Mouse (Mus musculus) heart, adult 11 months (tissue): ENCODE results near the gene Tmem62.
A peak's percentile ranks its signal among the peaks of the same experiment; 100 is the strongest.

Experiments
- DNase-seq: peaks from one replicate; pipeline ENCODE4 v3.0.0; 2022

Gene Tmem62

DNA sequence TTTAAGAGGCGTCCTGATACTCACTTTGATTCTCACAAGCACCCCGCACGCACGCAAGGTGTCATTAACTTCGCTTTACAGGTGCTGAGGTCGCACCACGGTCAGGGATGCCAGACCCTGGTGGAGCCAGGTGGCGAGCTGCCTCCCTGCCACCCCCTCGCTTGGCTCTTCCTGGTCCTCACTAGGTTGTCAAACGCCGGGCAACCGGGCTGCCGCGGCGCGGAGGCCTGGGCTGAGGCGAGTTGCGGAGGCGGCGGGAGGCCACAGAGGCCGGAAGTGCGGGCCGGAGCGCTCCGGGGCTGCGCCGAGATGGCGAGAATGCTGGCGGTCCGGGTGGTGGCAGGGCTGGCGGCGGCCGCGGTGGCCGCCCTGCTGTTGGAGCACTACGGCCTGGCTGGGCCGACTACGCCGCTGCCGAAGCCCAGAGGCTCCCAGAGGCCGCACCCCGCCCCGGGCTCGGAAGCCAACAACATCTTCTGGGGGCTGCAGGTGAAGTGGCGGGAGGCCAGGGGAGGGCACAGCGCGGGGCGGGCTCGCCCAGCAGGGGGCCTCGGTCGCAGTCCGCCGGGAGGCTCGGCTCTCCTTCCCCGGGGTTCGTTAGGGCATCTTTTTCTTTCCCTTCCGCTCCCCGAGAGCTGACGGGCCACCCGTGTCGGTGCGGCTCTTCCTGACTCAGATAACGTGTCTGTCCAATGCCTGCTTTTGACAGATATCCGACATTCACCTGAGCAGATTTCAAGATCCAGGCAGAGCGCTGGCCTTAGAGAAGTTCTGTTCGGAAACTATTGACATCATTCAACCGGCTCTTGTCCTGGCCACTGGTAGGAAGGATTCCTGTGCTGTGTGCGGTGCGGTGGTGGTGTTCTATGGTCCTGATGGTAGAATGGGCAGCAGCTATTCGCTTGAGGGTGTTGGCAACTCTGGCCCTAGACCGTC is at the start of gene Tmem62:
Gene Tmem62 (plus strand): TSS at position 28 of the 936 bp plus-strand sequence.
- peak; percentile 97 for DNase-seq

- DNase-seq, result no peak
Observed at GRCm38 (mm10) chr2:120933038-120933437, 43.8 kb upstream of the Tmem62 start.

GRCm38 (mm10) chr2:120951208-120951607 is 25.6 kb upstream of the Tmem62 start:
- no peak for DNase-seq

DNA sequence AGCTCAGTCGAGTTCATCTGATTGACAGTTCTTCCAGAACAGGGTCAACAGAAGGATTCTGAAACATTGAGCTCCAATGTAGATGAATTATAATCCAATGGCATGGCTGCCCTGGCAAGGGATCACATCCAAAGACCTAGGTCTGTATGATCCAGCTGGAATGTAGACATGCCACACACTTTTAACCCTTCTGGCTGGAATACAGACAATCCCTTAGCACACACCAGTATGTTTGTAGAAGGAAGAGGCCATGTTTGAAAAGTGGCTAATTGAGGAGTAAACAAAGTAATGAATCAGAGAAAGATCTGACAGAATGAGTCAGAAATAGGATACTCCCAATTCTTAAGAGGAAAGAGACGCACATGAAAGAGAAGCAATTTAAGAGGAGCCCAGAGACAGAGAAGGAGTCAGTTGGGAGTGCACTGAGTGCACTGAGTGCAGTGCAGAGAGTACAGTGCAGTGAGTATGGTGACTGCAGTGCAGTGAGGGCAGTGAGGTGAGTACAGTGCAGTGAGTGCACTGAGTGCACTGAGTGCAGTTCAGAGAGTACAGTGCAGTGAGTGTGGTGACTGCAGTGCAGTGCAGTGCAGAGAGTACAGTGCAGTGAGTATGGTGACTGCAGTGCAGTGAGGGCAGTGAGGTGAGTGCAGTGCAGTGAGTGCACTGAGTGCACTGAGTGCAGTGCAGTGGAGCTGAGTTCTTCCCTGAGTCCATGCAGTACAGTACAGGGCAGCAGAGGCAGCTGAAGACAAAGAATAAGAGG is 24.5 kb upstream of the Tmem62 start:
- DNase-seq, result no peak

GRCm38 (mm10) chr2:120959363-120959762 is 17.5 kb upstream of the Tmem62 start:
- DNase-seq, result no peak

GRCm38 (mm10) chr2:120959827-120960226 is 17.0 kb upstream of the Tmem62 start:
- no peak for DNase-seq

DNA sequence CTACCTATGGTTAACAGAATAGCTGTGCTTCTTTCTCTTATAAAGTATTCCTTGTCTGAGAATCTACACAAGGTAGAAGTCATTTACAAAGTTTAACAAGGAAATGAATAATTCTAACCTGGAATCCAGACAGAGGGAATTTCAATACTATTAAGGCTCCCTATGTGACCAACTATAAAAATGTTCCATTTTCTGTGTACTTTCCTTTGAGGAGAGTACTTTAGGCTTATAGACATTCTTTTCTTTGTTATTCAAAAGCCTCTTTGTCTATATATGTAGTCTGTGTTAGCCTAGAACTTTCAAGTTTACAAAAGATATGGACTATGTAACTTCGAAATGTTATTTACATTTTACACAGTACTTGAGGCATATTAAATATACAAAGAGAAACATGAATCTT is 16.6 kb upstream of the Tmem62 start:
- DNase-seq, result no peak

GRCm38 (mm10) chr2:120963110-120963509 is 13.7 kb upstream of the Tmem62 start:
- DNase-seq, result no peak

GRCm38 (mm10) chr2:120965486-120965885 is 11.3 kb upstream of the Tmem62 start:
- DNase-seq, result no peak

- peak; percentile 90 for DNase-seq
Observed at GRCm38 (mm10) chr2:120970045-120970539, 6.7 kb upstream of the Tmem62 start.

DNA sequence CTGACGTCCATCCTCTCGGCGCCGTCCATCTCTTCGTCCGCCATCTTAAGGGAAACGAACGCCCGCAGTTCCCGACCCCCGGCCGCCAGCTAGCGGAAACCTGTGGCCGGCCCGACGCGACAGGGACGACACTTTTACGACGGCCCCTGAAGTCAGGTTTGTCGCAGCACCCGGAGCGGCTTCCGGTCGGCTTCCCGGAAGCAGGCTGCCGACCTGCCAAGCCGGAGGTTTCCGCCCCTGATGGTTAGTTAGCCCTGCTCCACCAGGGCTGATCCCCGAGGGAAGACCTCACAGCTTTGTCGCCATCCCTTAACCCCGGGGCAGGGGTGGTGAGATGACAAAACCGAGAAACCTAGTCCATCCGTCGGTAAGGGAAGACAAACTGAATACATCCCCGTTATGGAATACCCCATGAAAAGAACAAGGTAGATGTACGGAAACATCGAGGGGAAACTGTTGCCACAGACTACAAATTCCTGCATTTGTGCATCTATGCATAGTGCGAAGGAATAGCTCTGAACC is 6.2 kb upstream of the Tmem62 start, which contains the start of gene Ubr1:
Gene Ubr1 (minus strand): TSS at position 157 of the 522 bp plus-strand sequence.
- DNase-seq, result peak; percentile 99

- DNase-seq, result peak; percentile 62
Observed at GRCm38 (mm10) chr2:120971766-120972165, 5.1 kb upstream of the Tmem62 start.

DNA sequence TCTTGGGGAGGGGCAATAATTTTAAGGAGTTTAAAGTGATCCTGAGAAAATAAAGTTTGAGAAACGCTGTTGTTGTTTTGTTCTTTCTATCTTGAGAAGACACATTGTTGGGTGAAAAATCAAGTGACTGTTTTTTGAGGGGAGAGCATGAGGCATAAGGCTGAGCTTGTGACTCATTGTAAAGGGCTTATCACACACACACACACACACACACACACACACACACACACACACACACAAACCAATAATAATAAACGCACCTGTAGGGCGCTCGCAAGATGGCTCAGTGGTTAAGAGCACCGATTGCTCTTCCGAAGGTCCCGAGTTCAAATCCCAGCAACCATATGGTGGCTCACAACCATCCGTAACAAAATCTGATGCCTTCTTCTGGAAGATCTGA is 4.6 kb upstream of the Tmem62 start:
- peak; percentile 37 for DNase-seq

- DNase-seq, result peak; percentile 81
Observed at GRCm38 (mm10) chr2:120972964-120973363, 3.9 kb upstream of the Tmem62 start.

DNA sequence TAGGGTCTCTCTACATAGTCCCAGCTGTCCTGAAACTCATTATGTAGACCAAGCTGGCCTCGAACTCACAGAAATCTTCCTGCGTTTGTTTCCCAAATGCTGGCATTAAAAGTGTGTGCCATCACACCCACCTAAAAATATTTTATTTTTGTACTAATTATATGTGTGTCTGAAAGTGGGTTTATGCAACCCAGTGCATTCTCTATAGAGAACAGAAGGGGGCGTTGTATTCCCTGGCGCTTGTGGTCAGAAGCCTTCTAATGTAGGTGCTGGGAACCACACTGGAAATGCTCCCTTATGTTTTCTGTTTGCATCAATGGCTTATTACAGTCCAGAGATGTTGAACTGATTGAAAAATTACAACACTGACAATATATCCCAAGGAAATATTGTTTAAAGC is 509 bp upstream of the Tmem62 start:
- DNase-seq, result peak; percentile 72

- no peak for DNase-seq
Observed at GRCm38 (mm10) chr2:120977926-120978692, 1.3 kb downstream of the Tmem62 start.

- DNase-seq, result peak; percentile 25
Observed at GRCm38 (mm10) chr2:120978693-120979037, 1.8 kb downstream of the Tmem62 start.

- DNase-seq, result peak; percentile 53
Observed at GRCm38 (mm10) chr2:120979819-120980218, 3.0 kb downstream of the Tmem62 start.

- no peak for DNase-seq
Observed at GRCm38 (mm10) chr2:120980861-120981260, 4.0 kb downstream of the Tmem62 start.

DNA sequence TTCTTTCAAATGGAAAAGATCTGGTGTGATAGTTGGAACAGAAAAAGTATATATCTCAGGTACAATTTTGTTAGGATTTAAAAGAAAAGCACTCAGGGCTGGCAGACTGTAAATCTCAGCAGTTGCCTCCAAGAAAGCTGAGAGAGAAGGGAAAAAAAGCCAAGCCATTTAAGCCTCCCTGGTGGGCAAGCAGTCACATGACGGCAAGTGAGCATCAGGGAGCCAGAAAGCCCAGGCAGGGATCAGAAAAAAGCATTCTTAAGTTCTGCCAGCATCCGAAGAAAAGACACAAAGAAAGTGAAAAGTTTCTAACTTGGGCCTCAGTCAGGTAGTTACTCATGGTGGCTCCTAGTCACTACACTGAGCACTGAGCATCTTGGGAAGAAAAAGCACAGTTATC is 6.8 kb downstream of the Tmem62 start:
- DNase-seq, result no peak

- peak; percentile 36 for DNase-seq
Observed at GRCm38 (mm10) chr2:120985241-120985640, 8.4 kb downstream of the Tmem62 start.

DNA sequence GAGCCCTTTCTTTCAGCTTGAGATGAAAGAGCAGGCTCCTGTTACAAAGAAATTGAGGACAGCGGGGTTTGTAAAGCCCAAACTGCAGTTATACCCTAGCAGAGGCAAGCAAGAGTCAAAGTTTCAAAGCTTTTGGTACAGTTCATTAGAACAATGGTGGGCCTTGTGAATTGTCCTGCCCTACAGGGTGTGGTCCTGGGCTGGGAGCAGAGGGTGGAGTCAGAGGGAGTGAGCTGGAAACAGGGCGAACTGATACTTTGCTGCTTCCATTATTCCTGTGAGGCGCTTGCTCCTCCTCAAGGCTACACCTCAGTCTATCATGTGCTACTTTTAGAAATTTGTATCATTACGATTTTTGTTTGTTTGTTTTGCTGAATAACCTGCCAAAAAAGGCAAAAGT is 14.4 kb downstream of the Tmem62 start:
- DNase-seq, result peak; percentile 53

DNA sequence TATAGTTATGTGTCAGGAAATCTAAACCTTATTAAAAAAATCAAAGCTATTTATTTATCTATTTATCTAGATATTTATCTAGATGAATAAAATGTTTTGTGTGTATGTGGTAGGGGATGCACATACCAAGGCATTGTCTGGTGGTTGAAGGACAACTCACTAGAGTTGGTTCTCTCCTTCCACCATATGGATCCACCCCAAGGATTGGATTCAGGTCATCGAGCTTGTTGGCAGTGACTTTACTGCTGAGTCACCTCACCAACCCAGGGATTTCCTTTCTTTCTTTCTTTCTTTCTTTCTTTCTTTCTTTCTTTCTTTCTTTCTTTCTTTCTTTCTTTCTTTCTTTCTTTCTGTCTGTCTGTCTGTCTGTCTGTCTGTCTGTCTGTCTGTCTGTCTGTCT is 19.8 kb downstream of the Tmem62 start:
- DNase-seq, result peak; percentile 9
